Mouse (Mus musculus) heart, embryonic 11.5 days (tissue): ENCODE results near the gene Il12rb2. TPM values are rescaled to one million over a fixed set of nuclear protein-coding genes. Genes with fewer than 3 reads are reported as not detected.
A peak's percentile ranks its signal among the peaks of the same experiment; 100 is the strongest.

Experiments
- ATAC-seq: fragments of 200-750 bp; cut with Nextera tagmentation; replicated peaks from 2 replicates; pipeline ENCODE4 v1.8.0; 2017; ENCODE audit warnings: moderate library complexity; ENCODE audit not compliant: insufficient number of reproducible peaks, low FRiP score, low TSS enrichment
- H3K27ac ChIP-seq: fragments of 300-500 bp; sonication (generic); 2 replicates; pipeline ENCODE4 v1.5.1; 2014; ENCODE audit warnings: mild to moderate bottlenecking, low read depth, low read length
- H3K27me3 ChIP-seq: fragments of 300-500 bp; sonication (generic); 2 replicates; pipeline ENCODE4 v1.6.1; 2014; ENCODE audit warnings: mild to moderate bottlenecking, low read length, mixed read lengths; ENCODE audit not compliant: control insufficient read depth, insufficient read depth
- H3K36me3 ChIP-seq: fragments of 300-500 bp; sonication (generic); 2 replicates; pipeline ENCODE4 v1.6.1; 2014; ENCODE audit warnings: mild to moderate bottlenecking, low read length, moderate library complexity, mixed read lengths; ENCODE audit not compliant: control insufficient read depth, insufficient read depth
- H3K4me1 ChIP-seq: fragments of 300-500 bp; sonication (generic); 2 replicates; pipeline ENCODE4 v1.6.1; 2014; ENCODE audit warnings: low read length; ENCODE audit not compliant: control insufficient read depth, insufficient read depth
- H3K4me2 ChIP-seq: fragments of 300-500 bp; sonication (generic); 2 replicates; pipeline ENCODE4 v1.6.1; 2014; ENCODE audit warnings: mild to moderate bottlenecking, moderate library complexity
- H3K4me3 ChIP-seq: fragments of 300-500 bp; sonication (generic); 2 replicates; pipeline ENCODE4 v1.5.1; 2014; ENCODE audit warnings: low read depth, low read length
- H3K9ac ChIP-seq: fragments of 300-500 bp; sonication (generic); 2 replicates; pipeline ENCODE4 v1.6.1; 2014; ENCODE audit warnings: mild to moderate bottlenecking, low read depth, low read length, moderate library complexity
- H3K9me3 ChIP-seq: fragments of 300-500 bp; sonication (generic); replicated peaks from 2 replicates; pipeline ENCODE4 v1.6.1; 2016; ENCODE audit warnings: low read length; ENCODE audit not compliant: control insufficient read depth
- WGBS: fragments of 180-500 bp; shearing (Covaris S2); extraction: QIAGEN DNeasy Blood & Tissue Kit; methylation state at CpG from one replicate; pipeline ENCODE4 v1.1.7; 2014; ENCODE audit not compliant: insufficient replicate concordance; 5-methylcytosine and 5-hydroxymethylcytosine counted together
- polyA plus RNA-seq: library from polyadenylated mRNA; unstranded; fragments of >200 nt; fragmentation: Nextera tagmentation; extraction: Ambion mirVana; gene quantifications from 2 replicates; pipeline ENCODE4 v1.2.1, GENCODE M21; 2014

The Il12rb2 gene
- polyA plus RNA-seq, 1 experiment from 2014 or later = 0.06 TPM

DNA sequence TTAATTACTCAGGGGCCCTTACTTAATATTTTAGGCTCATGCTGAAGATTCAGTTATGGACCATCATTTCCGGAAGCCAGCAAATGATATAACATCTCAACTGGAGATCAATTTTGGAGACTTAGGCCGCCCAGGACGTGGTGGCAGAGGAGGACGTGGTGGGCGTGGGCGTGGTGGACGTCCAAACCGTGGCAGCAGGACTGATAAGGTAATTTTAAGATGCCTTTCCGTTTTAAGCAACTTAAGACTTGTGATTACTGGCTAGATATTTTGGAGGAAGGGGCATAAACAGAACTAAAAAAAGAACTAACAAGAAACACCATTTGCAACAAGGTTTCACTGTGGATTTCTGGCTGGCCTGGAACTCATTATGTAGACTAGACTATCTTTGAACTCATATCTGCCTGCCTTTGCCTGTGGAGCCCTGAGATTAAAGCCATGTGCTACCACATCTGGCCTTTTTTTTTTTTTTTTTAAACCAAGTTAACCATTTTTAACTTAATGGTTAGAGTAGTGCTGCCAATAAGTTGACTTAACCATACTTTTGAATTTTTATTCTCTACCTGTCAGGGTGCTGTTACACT, 94.3 kb downstream of the Il12rb2 start:
- WGBS = 58% methylated on average over 9 of the region's 9 CpGs
- Histone ChIP-seq H3K9ac (no peak overlapping the region), H3K27ac (no peak overlapping the region), H3K4me3 (no peak overlapping the region), H3K27me3 (no peaks in the 10 kb centered on the region), H3K4me1 (no peaks in the 10 kb centered on the region), H3K9me3 (no peaks in the 10 kb centered on the region), H3K36me3 (peaks cover 9% of the 10 kb centered on the region), H3K4me2 (no peak overlapping the region)
- no peak for ATAC-seq

DNA sequence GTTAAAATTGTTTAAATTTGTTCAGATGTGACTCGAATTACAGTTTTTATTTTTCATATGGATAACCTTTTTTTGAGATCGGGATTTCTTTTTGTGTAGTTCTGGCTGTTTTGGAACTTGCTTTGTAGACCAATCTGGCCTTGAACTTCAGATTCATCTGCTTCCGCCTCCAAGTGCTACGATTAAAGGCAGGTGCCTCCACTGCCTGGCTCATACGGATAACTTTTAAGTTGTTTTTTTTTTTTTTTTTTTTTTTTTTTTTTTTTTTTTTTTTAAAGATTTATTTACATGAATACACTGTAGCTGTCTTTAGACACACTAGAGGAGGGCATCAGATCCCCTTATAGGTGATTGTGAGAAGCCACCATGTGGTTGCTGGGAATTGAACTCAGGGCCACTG, 98.0 kb downstream of the Il12rb2 start:
- Histone ChIP-seq H3K4me2 (no peak overlapping the region), H3K27me3 (no peaks in the 10 kb centered on the region), H3K9ac (no peak overlapping the region), H3K4me3 (no peak overlapping the region), H3K4me1 (no peaks in the 10 kb centered on the region), H3K9me3 (no peaks in the 10 kb centered on the region), H3K27ac (no peak overlapping the region), H3K36me3 (peaks cover 12% of the 10 kb centered on the region)
- ATAC-seq = no peak
- 88% methylated on average over 5 of the region's 5 CpGs for WGBS

DNA sequence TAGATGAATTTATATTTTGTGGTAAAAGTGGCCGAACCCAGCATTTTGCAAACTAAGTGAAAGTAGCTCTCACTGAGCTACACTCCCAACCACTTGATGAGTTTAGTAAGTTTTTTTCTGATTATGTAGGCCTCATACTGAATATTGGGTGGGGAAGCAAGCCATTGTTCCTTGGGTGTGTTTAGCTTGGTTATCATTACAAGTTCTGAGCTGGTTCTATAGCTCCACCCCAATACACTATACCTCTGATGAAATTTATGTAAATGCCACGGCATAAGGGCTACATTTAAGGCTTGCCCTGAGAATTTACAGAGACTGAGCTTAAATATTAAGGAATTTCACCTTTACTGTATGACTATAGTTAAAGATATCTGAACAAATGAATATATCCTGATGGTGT, 106.5 kb downstream of the Il12rb2 start:
- no peak overlapping the region for H3K9ac ChIP-seq
- peak overlapping the region; percentile 74 for H3K4me2 ChIP-seq
- no peak for ATAC-seq
- no peak overlapping the region for H3K27ac ChIP-seq
- H3K4me3 ChIP-seq = peak overlapping the region; percentile 100
- peaks cover 2% of the 10 kb centered on the region; the same call in 1 of the 2 replicates for H3K4me1 ChIP-seq
- H3K36me3 ChIP-seq = no peaks in the 10 kb centered on the region; the same call in 1 of the 2 replicates
- no peaks in the 10 kb centered on the region for H3K9me3 ChIP-seq
- no peaks in the 10 kb centered on the region for H3K27me3 ChIP-seq
- WGBS = 32% methylated on average over 2 of the region's 2 CpGs

DNA sequence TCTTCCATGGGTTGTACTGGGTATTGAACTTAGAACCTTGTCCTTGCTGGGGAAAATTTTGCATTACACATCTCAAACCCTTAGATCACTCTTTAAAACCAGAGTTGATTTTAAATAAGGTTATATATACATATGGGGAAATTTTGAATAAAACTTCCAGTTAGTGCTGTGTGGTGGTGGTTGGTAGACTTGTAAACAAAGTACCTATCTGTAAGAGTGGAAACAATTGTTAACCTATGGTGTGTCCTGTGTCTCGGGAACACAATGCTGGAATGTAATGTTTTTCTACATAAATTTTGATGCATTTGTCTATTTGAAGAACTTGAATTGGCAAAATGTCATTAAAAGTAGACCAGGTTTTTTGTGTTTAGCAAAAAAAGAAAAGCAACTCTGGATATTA, 107.0 kb downstream of the Il12rb2 start:
- H3K36me3 ChIP-seq = no peaks in the 10 kb centered on the region; the same call in 1 of the 2 replicates
- H3K4me1 ChIP-seq = peaks cover 2% of the 10 kb centered on the region; the same call in 1 of the 2 replicates
- H3K4me3 ChIP-seq = peak overlapping the region; percentile 100
- 9% methylated on average over 1 of the region's 1 CpGs for WGBS
- no peak overlapping the region for H3K9ac ChIP-seq
- H3K27me3 ChIP-seq = no peaks in the 10 kb centered on the region
- no peak overlapping the region for H3K27ac ChIP-seq
- no peaks in the 10 kb centered on the region for H3K9me3 ChIP-seq
- ATAC-seq = no peak
- H3K4me2 ChIP-seq = peak overlapping the region; percentile 74

DNA sequence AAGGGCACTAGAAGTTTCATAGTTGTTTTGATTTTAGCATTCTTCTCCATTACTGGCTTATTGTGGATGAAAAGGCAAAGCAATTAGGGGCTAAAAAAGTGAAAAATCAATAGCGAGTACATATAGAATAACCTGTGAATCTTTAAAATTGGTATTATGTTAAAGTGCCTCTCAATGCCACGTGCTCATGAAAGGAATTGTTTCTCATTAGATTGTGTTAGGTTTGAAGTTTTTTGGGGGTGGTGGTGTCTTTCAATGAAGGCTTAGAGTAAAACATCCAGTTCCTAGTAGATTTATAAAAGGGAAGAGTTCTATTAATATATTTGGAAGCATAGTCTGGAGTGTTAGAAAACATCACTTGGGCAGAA, 107.8 kb downstream of the Il12rb2 start:
- peak overlapping the region; percentile 80 for H3K4me2 ChIP-seq
- no peaks in the 10 kb centered on the region; the same call in 1 of the 2 replicates for H3K36me3 ChIP-seq
- WGBS = 0% methylated on average over 2 of the region's 2 CpGs
- no peak overlapping the region for H3K27ac ChIP-seq
- peak overlapping the region; percentile 100 for H3K4me3 ChIP-seq
- H3K27me3 ChIP-seq = no peaks in the 10 kb centered on the region
- no peak for ATAC-seq
- peak overlapping the region; percentile 93 for H3K9ac ChIP-seq
- H3K4me1 ChIP-seq = peaks cover 2% of the 10 kb centered on the region; the same call in 1 of the 2 replicates
- H3K9me3 ChIP-seq = no peaks in the 10 kb centered on the region

DNA sequence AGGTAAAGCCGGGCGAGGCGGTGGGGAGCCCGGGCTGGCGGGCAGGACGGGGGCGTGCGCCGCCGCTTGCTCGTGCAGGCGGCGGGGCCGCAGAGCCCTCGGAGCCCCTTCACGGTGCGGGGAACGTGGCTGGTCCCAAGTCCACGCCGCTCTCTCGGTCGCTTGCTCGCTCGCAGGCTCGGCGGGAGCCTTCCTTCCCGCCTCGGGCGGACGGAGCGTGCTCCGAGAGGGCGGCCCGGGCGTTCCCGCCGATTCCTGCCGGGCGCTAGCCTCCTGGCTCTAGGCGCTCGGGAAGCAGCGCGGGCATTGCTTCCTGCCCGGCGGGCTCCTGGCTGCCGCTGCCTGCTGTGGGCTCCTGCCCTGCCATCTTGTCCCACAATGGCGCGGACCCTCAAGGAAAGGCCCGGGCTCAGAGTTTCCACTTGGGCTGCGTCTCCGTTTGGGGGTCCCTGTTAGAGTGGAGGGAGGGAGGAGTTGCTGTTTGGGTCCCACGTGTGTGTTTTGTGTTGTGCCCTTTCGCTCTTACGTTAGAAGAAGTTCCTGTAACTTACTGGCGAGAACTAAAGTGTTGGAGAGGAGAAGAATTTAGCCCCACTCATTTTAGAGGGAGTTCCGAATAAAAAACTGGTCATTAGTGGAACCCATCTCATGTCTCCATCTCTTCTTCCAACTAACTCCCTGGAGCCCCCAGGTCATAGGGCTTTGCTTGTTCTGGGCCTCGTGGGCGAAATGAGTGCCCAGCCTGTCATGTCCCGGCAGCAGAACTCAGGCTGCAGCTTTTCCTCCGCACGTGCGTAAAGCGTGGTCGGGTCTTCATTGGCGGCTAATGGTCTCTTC, 108.4 kb downstream of the Il12rb2 start:
- H3K9me3 ChIP-seq = no peaks in the 10 kb centered on the region
- H3K27me3 ChIP-seq = no peaks in the 10 kb centered on the region
- H3K9ac ChIP-seq = peak overlapping the region; percentile 93
- under 1% methylated on average over 46 of the region's 65 CpGs for WGBS
- no peak for ATAC-seq
- peak overlapping the region; percentile 100 for H3K4me3 ChIP-seq
- peak overlapping the region; percentile 89 for H3K27ac ChIP-seq
- peak overlapping the region; percentile 80 for H3K4me2 ChIP-seq
- H3K36me3 ChIP-seq = no peaks in the 10 kb centered on the region
- H3K4me1 ChIP-seq = peaks cover 2% of the 10 kb centered on the region; the same call in 1 of the 2 replicates

DNA sequence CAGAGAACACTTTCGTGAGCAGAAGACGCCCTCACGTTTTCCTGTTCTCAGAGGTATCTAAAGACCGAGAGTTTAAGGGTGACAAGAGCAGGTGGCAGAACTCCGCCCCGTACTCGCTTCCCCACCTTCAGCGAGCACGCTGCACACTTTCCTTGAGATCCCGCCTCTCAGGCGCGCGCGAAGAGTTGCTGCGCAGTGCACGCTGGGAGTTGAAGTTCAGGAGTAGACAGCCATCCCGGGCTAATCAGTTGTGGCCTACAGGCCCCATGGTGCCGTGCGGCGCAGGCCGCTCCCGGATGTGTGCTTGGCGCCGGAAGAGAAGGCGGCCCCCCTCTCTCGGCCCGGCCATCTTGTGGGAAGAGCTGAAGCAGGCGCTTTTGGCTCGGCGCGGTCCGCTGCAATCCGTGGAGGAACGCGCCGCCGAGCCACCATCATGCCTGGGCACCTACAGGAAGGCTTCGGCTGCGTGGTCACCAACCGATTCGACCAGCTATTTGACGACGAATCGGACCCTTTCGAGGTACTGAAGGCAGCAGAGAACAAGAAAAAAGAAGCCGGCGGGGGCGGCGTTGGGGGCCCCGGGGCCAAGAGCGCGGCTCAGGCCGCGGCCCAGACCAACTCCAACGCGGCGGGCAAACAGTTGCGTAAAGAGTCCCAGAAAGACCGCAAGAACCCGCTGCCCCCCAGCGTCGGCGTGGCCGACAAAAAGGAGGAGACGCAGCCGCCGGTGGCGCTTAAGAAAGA, 109.2 kb downstream of the Il12rb2 start:
- Histone ChIP-seq H3K9me3 (no peaks in the 10 kb centered on the region), H3K27me3 (no peaks in the 10 kb centered on the region), H3K9ac (peak overlapping the region; percentile 93), H3K4me2 (peak overlapping the region; percentile 64), H3K36me3 (no peaks in the 10 kb centered on the region), H3K4me3 (peak overlapping the region; percentile 100), H3K4me1 (peaks cover 2% of the 10 kb centered on the region; the same call in 1 of the 2 replicates), H3K27ac (peak overlapping the region; percentile 89)
- under 1% methylated on average over 64 of the region's 68 CpGs for WGBS
- ATAC-seq = peak; percentile 99

DNA sequence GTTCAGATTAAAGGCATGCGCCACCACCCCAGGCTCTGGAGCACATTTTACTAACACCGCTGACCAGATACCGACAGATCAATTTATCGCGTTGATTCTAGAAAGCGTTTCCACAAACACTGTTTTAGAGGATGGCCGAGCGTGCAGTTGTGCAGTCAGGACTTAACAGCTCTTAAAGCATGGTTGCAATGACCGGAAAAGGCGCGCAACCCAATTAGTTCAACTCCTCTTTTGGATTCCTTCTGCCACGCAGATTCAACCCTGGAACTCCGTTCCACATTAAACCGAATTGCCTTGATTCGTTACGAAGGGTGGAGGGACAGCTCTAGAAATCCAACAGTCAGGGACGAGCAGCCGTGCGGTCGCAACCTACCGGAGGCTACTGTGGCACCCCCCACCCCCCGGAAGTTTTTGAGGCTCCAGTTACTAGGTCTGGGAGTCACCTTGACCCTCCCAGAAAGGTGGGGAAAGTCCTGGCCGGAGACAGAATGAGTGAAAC, 109.8 kb downstream of the Il12rb2 start:
- peak overlapping the region; percentile 64 for H3K4me2 ChIP-seq
- no peaks in the 10 kb centered on the region for H3K9me3 ChIP-seq
- H3K36me3 ChIP-seq = no peaks in the 10 kb centered on the region
- peak overlapping the region; percentile 75 for H3K27ac ChIP-seq
- no peaks in the 10 kb centered on the region for H3K27me3 ChIP-seq
- WGBS = under 1% methylated on average over 23 of the region's 23 CpGs
- peak overlapping the region; percentile 100 for H3K4me3 ChIP-seq
- peak overlapping the region; percentile 72 for H3K9ac ChIP-seq
- peaks cover 2% of the 10 kb centered on the region; the same call in 1 of the 2 replicates for H3K4me1 ChIP-seq
- ATAC-seq = peak; percentile 67
